14 mouse cellular contexts compared by ENCODE assay signal in the genomic region with DNA sequence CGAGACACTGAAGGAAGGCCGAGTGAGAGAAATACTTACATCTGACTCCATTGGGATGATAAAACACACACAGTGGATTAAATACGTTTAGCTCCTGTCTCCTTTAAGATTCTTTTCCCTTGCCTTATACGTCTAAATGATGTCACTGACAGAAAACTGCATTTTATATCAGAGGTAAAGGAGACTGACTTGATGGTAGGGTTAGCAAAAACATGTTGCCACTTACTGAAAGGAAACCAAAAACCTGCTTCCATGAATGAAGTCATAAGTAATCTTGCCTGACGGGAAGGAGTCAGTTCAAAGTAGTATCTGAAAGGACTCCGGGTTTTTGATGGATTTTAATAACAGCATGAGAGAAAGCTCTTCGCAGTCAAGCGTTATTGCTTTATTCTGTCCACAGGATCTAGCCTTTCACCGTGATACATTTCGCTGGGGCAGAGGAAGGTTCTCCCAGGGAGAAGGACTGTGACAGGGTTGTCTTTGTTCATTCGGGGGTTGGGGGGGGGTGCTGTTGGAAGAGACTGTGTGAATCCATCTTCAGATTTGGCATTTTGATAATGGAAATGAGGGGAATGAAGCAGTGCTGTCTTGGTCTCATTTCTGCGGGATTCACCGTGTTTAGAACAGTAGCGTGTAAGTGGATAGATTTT.
DNase-seq lines count a peak whose midpoint lies in the region; ATAC-seq and TF ChIP-seq lines count a peak whose summit lies in the region.
"Had no signal": no experiment of that assay in that cellular context is flagged by ENCODE, and none has a peak within 500 bp of the region (broad histone marks: within the 10 kb centered on the region; RNA-seq: fewer than 3 reads in every experiment).

No protein-coding gene starts in this region.

- peak overlapping the region; percentile 27; the same call in 1 of the 2 replicates for H3K4me2 ChIP-seq in lung, postnatal 0 days (replicated peaks; ENCODE audit: low read depth, low read length)
- H3K4me2 ChIP-seq in midbrain, postnatal 0 days (ENCODE audit: low read depth, low read length, poor library complexity, severe bottlenecking) = peak overlapping the region; percentile 36; the same call in 1 of the 2 replicates
- peak overlapping the region; percentile 12 for H3K4me2 ChIP-seq in stomach, postnatal 0 days (replicated peaks; ENCODE audit: low read depth)
- H3K4me2 ChIP-seq: liver, embryonic 13.5 days had no signal

- ATAC-seq in lung, postnatal 0 days = no peak
- no peak for ATAC-seq in midbrain, postnatal 0 days (ENCODE audit: low FRiP score)
- ATAC-seq in stomach, postnatal 0 days (ENCODE audit: low FRiP score, low TSS enrichment) = no peak

- H3K9me3 ChIP-seq in lung, postnatal 0 days (ENCODE audit: low read length) = no peaks in the 10 kb centered on the region
- no peaks in the 10 kb centered on the region for H3K9me3 ChIP-seq in midbrain, postnatal 0 days (ENCODE audit: low read length)
- no peaks in the 10 kb centered on the region for H3K9me3 ChIP-seq in stomach, postnatal 0 days (ENCODE audit: control insufficient read depth, low read length)
- H3K9me3 ChIP-seq: liver, embryonic 13.5 days; megakaryocyte, embryonic 14.5 days had no signal

- H3K4me1 ChIP-seq in lung, postnatal 0 days (ENCODE audit: insufficient read depth, low read depth, low read length) = no peaks in the 10 kb centered on the region
- peaks cover 3% of the 10 kb centered on the region; the same call in 1 of the 2 replicates for H3K4me1 ChIP-seq in midbrain, postnatal 0 days (ENCODE audit: insufficient read depth, low read length)
- no peaks in the 10 kb centered on the region for H3K4me1 ChIP-seq in stomach, postnatal 0 days (replicated peaks; ENCODE audit: control insufficient read depth, insufficient read depth)
- H3K4me1 ChIP-seq: liver, embryonic 13.5 days; megakaryocyte, embryonic 14.5 days had no signal

- no peak overlapping the region for H3K27ac ChIP-seq in lung, postnatal 0 days (ENCODE audit: low read length)
- H3K27ac ChIP-seq in midbrain, postnatal 0 days (ENCODE audit: low read depth, low read length) = no peak overlapping the region
- no peak overlapping the region for H3K27ac ChIP-seq in stomach, postnatal 0 days (replicated peaks)
- H3K27ac ChIP-seq: heart, adult 2 months; liver, embryonic 13.5 days had no signal

- H3K4me3 ChIP-seq in lung, postnatal 0 days (ENCODE audit: low read depth, low read length) = no peak overlapping the region
- peak overlapping the region; percentile 1 for H3K4me3 ChIP-seq in midbrain, postnatal 0 days (ENCODE audit: low read depth, low read length)
- H3K4me3 ChIP-seq in stomach, postnatal 0 days (ENCODE audit: low read depth, low read length) = no peak overlapping the region
- H3K4me3 ChIP-seq: erythroblast, embryonic 14.5 days; heart, adult 2 months; liver, embryonic 13.5 days; megakaryocyte, embryonic 14.5 days had no signal

- WGBS in lung, postnatal 0 days = 50% methylated on average over 14 of the region's 14 CpGs
- whole genome bisulfite sequencing in midbrain, postnatal 0 days = 32% methylated on average over 14 of the region's 14 CpGs
- WGBS in stomach, postnatal 0 days = 28% methylated on average over 14 of the region's 14 CpGs

- H3K27me3 ChIP-seq in lung, postnatal 0 days (replicated peaks; ENCODE audit: insufficient read depth, low read length) = no peaks in the 10 kb centered on the region
- no peaks in the 10 kb centered on the region for H3K27me3 ChIP-seq in midbrain, postnatal 0 days (ENCODE audit: insufficient read depth, low read length)
- no peaks in the 10 kb centered on the region for H3K27me3 ChIP-seq in stomach, postnatal 0 days (ENCODE audit: control insufficient read depth, insufficient read depth, low read length)
- H3K27me3 ChIP-seq: liver, embryonic 13.5 days; megakaryocyte, embryonic 14.5 days had no signal

- no peak overlapping the region for H3K9ac ChIP-seq in lung, postnatal 0 days (replicated peaks; ENCODE audit: low read depth)
- no peak overlapping the region for H3K9ac ChIP-seq in midbrain, postnatal 0 days (replicated peaks; ENCODE audit: low read length, poor library complexity, severe bottlenecking)
- H3K9ac ChIP-seq in stomach, postnatal 0 days (ENCODE audit: low read length) = no peak overlapping the region
- H3K9ac ChIP-seq: liver, embryonic 13.5 days had no signal

- TF ChIP-seq EP300 in lung, postnatal 0 days (IDR thresholded peaks at IDR 0.05) = no peak
- TF ChIP-seq EP300 in stomach, postnatal 0 days (optimal IDR thresholded peaks at IDR 0.05) = no peak

- no peak for TF ChIP-seq CTCF in lung, postnatal 0 days (IDR thresholded peaks at IDR 0.05)
- no peak for TF ChIP-seq CTCF in midbrain, postnatal 0 days (IDR thresholded peaks at IDR 0.05)
- no peak for TF ChIP-seq CTCF in stomach, postnatal 0 days (IDR thresholded peaks at IDR 0.05; ENCODE audit: low read depth)

- DNase-seq in embryo, embryonic 11 days = peak; percentile 28
- DNase-seq in embryo, embryonic 9.5 days (ENCODE audit: extremely low spot score) = no peak
- DNase-seq in lung, postnatal 0 days (ENCODE audit: low spot score) = no peak
- DNase-seq in lung, postnatal 4 days = no peak
- peak; percentile 34 for DNase-seq in midbrain, postnatal 0 days (ENCODE audit: low spot score)
- DNase-seq in stomach, postnatal 0 days (ENCODE audit: low spot score) = no peak
- no peak for DNase-seq in heart, postnatal 4 days
- DNase-seq in heart, adult 11 months = no peak
- DNase-seq: cerebellum, postnatal 36 days; heart, adult 2 months; liver, embryonic 13.5 days; thymus, postnatal 14 days had no signal

- H3K36me3 ChIP-seq in lung, postnatal 0 days (ENCODE audit: insufficient read depth, low read length) = no peaks in the 10 kb centered on the region
- no peaks in the 10 kb centered on the region for H3K36me3 ChIP-seq in midbrain, postnatal 0 days (ENCODE audit: insufficient read depth, low read length)
- no peaks in the 10 kb centered on the region for H3K36me3 ChIP-seq in stomach, postnatal 0 days (ENCODE audit: control insufficient read depth, insufficient read depth, low read length)
- H3K36me3 ChIP-seq: liver, embryonic 13.5 days had no signal

Comparison
In these comparisons a context has a peak if more than half of its experiments do, and no peak if none do; other contexts are left out.
1. DNase-seq: peak in embryo, embryonic 11 days (single experiment) and midbrain, postnatal 0 days (single experiment); none in embryo, embryonic 9.5 days (single experiment), lung, postnatal 0 days (single experiment), lung, postnatal 4 days (0 of 2), stomach, postnatal 0 days (single experiment), heart, postnatal 4 days (single experiment) and heart, adult 11 months (single experiment).
2. Peak in every context shown above with its lines, with median percentiles within 50 percentile points of each other: H3K4me2 ChIP-seq.